Mouse (Mus musculus): ENCODE measurements around the gene Gm20532. TPM values are rescaled to one million over a fixed set of nuclear protein-coding genes. Genes with fewer than 3 reads are reported as not detected.
"Not testable (repeated sequence)": the region's sequence is repeated elsewhere in the genome, so short reads cannot be mapped to it uniquely, and the experiment has no call there.

Gene Gm20532
- total RNA-seq, 2 experiments from 2014 or later = not detected

DNA sequence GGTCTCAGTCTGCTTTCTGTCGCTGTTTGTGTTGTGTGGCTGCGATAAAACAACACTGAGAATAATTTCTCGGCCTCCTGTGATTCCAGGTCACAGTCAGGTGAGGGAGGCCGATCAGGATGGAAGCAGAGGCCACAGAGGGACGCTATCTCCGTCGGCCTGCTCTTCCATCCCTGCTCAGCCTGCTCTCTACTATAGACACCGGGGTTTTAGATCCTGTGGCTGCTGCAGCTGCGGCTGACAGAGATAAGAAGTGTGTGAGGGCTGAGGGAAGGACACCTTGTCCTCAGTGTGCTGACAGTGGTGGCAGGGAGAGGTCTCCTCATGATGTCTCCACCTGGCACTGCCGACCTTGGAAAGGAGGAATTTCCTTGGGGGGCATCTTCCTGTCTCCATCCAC is 76.7 kb downstream of the Gm20532 start:
- no peak for DNase-seq (ENCODE audit: extremely low spot score in 1 of 2, low spot score in 2 of 2)
- intact Hi-C loops (cut with DNase I) = no loop called here

DNA sequence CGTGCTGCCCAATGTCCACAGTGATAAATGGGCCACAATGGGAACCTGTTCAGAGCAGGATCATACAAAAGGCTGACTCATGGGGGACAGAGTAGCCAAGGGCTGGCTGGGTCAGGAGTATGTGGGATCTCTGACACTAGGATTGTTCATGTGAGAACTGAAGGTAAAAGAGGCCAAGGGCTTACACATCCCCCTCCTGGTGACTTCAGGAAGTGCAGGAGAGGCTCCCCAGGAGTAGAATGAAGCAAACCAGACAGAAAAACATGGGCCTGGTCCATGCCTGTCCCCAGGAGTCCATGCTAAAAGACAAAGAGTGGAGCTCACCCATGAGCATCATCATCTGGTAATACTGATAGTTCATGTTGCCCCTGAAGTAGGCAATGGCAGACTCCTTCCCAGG is 77.1 kb downstream of the Gm20532 start:
- intact Hi-C loops (cut with DNase I) = not testable (repeated sequence)
- peak in 1 of 2 experiments; percentile 46 for DNase-seq (ENCODE audit: extremely low spot score in 1 of 2, low spot score in 2 of 2)

DNA sequence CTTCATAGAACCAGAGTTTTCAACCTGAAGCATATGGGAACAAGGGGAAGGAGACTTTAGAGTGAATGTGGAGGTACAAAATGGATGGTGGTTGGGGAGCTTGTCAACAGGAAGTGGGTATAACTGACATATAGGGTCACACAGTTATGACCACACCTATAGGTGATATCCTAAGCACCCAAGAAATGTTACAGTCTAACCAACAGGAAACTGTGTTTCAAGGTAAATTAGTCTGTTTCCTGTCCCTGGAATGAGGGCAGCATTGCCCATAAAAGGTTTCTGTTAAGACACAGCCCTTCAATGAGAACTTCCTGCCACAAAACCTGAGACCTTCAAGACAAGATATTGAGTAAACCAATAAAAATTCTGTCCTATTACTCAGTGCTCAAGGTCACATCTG is 82.3 kb downstream of the Gm20532 start:
- intact Hi-C loops (cut with DNase I) = no loop called here

DNA sequence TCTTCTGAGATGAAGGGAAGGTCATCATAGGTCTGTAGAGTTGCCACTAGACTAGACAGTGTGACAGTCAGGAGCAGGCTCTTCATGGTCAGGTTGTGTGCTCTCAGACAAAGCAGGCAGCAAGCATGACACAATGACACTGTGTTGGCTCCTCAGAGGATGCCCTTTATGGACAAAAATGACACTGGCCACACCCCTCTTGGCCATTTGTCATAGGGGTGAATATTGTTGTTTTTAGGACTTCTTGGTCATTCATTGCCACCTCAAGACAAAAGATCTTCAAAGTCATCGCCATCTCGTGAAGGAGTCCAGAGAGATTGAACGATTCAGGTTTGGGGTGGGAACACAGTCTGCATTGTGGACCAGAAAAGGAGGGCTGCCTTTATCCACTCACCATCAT is 84.7 kb downstream of the Gm20532 start, which contains the start of gene Lcn4:
Lcn4 (minus strand) TSS at position 101 of the 400 bp plus-strand sequence.
- intact Hi-C loops (cut with DNase I) = no loop called here
- no peak for DNase-seq (ENCODE audit: extremely low spot score in 1 of 2, low spot score in 2 of 2)

More for the DNA sequence above, 82.3 kb downstream of the Gm20532 start:
- no peak for DNase-seq (ENCODE audit: extremely low spot score in 1 of 2, low spot score in 2 of 2)

Small RNA genes lying within 50 kb of the gene (microRNA-seq; reads per million reads assigned to microRNA genes)
- gene Mir126a (1.1 reads per million), gene Mir126b (not detected)

Other genes with a start within 250 kb of the Gm20532 start
- 10 to 100 TPM; 26.7 to 27.6 TPM for gene Dnlz, start 234.5 kb upstream of the Gm20532 start, total RNA-seq (2021)
- 1 to 10 TPM; 2.1 to 2.9 TPM for gene Card9, start 225.7 kb upstream of the Gm20532 start, total RNA-seq (2021)
- gene Snapc4, start 206.0 kb upstream of the Gm20532 start, total RNA-seq (2021) = 10 to 100 TPM; 78.8 to 80.9 TPM
- gene Entr1, start 197.3 kb upstream of the Gm20532 start, total RNA-seq (2021) = 100 to 1,000 TPM; 187 to 190 TPM
- gene Pmpca, start 197.3 kb upstream of the Gm20532 start, total RNA-seq (2021) = 100 to 1,000 TPM; 126 to 129 TPM
- gene Inpp5e, start 177.4 kb upstream of the Gm20532 start, total RNA-seq (2021) = 10 to 100 TPM; 17.3 to 19.6 TPM
- 10 to 100 TPM; 43.6 to 46.3 TPM for gene Sec16a, start 141.4 kb upstream of the Gm20532 start, total RNA-seq (2021)
- 10 to 100 TPM; 26.4 to 30.5 TPM for gene Notch1, start 70.0 kb upstream of the Gm20532 start, total RNA-seq (2021)
- 10 to 100 TPM; 73.5 to 83.0 TPM for gene Egfl7, start 6.6 kb upstream of the Gm20532 start, total RNA-seq (2021)
- gene Agpat2, start 17.8 kb downstream of the Gm20532 start, total RNA-seq (2021) = 1 to 10 TPM; 1.6 to 2.2 TPM
- 10 to 100 TPM; 88.2 to 90.8 TPM for gene Fam69b, start 41.8 kb downstream of the Gm20532 start, total RNA-seq (2021)
- gene Lcn4, start 84.6 kb downstream of the Gm20532 start, total RNA-seq (2021) = not detected